Mouse (Mus musculus) cerebellum, adult 2 months (tissue): ENCODE data around the gene Tkt.

Source experiments
- CTCF ChIP-seq: fragments of 200-500 bp; IDR thresholded peaks from 2 replicates; pipeline ENCODE4 v1.5.1; 2011; ENCODE audit warnings: low read depth, mild to moderate bottlenecking, control low read depth, low read length, moderate library complexity, borderline replicate concordance; ENCODE audit not compliant: insufficient read depth
- POLR2A ChIP-seq: fragments of 200-500 bp; IDR thresholded peaks from 2 replicates; pipeline ENCODE4 v1.6.1; 2011; ENCODE audit warnings: low read length, control low read depth, borderline replicate concordance; ENCODE audit not compliant: insufficient read depth

- TF ChIP-seq CTCF (no peak), POLR2A (no peak)
These were observed 27.6 kb downstream of the Tkt start for GRCm38 (mm10) chr14:30575791-30576190.
